Mouse (Mus musculus) stomach, embryonic 14.5 days (tissue): Measurements from ENCODE around the gene Fam133b. TPM values are rescaled to one million over a fixed set of nuclear protein-coding genes. Genes with fewer than 3 reads are reported as not detected.

ENCODE experiments used
- ATAC-seq: fragments of 200-750 bp; cut with Nextera tagmentation; 2 replicates; pipeline ENCODE4 v1.8.0; 2017; ENCODE audit warnings: low read depth, moderate TSS enrichment; ENCODE audit not compliant: insufficient number of reproducible peaks, insufficient read depth, low FRiP score
- H3K27ac ChIP-seq: fragments of 300-500 bp; sonication (generic); 2 replicates; pipeline ENCODE4 v1.5.1; 2014; ENCODE audit warnings: mild to moderate bottlenecking, low read length, moderate library complexity, mixed read lengths
- H3K27me3 ChIP-seq: fragments of 300-500 bp; sonication (generic); 2 replicates; pipeline ENCODE4 v1.6.1; 2014; ENCODE audit warnings: low read length, control low read depth, mixed read lengths; ENCODE audit not compliant: control insufficient read depth, insufficient read depth
- H3K36me3 ChIP-seq: fragments of 300-500 bp; sonication (generic); 2 replicates; pipeline ENCODE4 v1.6.1; 2014; ENCODE audit warnings: mild to moderate bottlenecking, control low read depth, low read length, moderate library complexity, mixed read lengths; ENCODE audit not compliant: control insufficient read depth, insufficient read depth
- H3K4me1 ChIP-seq: fragments of 300-500 bp; sonication (generic); 2 replicates; pipeline ENCODE4 v1.6.1; 2014; ENCODE audit warnings: low read length, control low read depth, mixed read lengths; ENCODE audit not compliant: control insufficient read depth, insufficient read depth
- H3K4me2 ChIP-seq: fragments of 300-500 bp; sonication (generic); replicated peaks from 2 replicates; pipeline ENCODE4 v1.6.1; 2014; ENCODE audit warnings: low read depth, low read length, control low read depth
- H3K4me3 ChIP-seq: fragments of 300-500 bp; sonication (generic); 2 replicates; pipeline ENCODE4 v1.5.1; 2014; ENCODE audit warnings: low read depth, low read length, control low read depth
- H3K9ac ChIP-seq: fragments of 300-500 bp; sonication (generic); replicated peaks from 2 replicates; pipeline ENCODE4 v1.6.1; 2014; ENCODE audit warnings: low read depth, mild to moderate bottlenecking, control low read depth, low read length, moderate library complexity, mixed read lengths
- H3K9me3 ChIP-seq: fragments of 300-500 bp; sonication (generic); 2 replicates; pipeline ENCODE4 v1.6.1; 2016; ENCODE audit warnings: low read depth, low read length, control low read depth; ENCODE audit not compliant: control insufficient read depth
- WGBS: fragments of 180-500 bp; shearing (Covaris S2); extraction: QIAGEN DNeasy Blood & Tissue Kit; methylation state at CpG from one replicate; pipeline ENCODE4 v1.1.7; 2014; 5-methylcytosine and 5-hydroxymethylcytosine counted together
- polyA plus RNA-seq: library from polyadenylated mRNA; unstranded; fragments of >200 nt; fragmentation: Nextera tagmentation; extraction: Ambion mirVana; gene quantifications from 2 replicates; pipeline ENCODE4 v1.2.1, GENCODE M21; 2014

The Fam133b gene
- polyA plus RNA-seq, 1 experiment from 2014 or later: 44.4 TPM

DNA sequence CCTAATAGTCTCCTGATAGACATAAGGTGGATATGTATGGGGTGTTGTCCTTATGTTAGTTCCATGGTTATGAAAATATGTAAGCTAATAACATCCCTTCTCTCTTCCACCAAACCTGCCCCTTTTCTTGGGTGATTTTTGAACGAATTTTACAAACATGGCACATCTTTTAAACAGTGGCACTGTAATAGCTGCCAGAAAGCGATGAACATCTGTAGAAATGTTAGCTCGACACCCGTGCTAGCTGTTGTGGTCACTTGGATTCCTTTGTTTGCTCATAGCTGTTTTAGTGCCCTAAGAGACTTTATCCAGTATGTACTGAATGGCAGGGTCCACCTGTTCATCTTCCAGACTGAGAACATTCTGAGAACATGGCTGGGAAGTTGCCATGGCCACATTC is 27.6 kb downstream of the Fam133b start, which contains the start of gene 1700109H08Rik:
TSS of gene 1700109H08Rik (plus strand) at position 301 of the 400 bp plus-strand sequence.
- Histone ChIP-seq H3K27me3 (no peaks in the 10 kb centered on the region), H3K9me3 (no peaks in the 10 kb centered on the region), H3K36me3 (peaks cover 64% of the 10 kb centered on the region), H3K9ac (no peak within 1 kb of the TSS), H3K4me2 (no peak within 1 kb of the TSS), H3K4me3 (no peak within 1 kb of the TSS), H3K4me1 (no peaks in the 10 kb centered on the region), H3K27ac (no peak within 1 kb of the TSS)
- WGBS: 94% methylated on average over 4 of the region's 4 CpGs
- no peak for ATAC-seq

DNA sequence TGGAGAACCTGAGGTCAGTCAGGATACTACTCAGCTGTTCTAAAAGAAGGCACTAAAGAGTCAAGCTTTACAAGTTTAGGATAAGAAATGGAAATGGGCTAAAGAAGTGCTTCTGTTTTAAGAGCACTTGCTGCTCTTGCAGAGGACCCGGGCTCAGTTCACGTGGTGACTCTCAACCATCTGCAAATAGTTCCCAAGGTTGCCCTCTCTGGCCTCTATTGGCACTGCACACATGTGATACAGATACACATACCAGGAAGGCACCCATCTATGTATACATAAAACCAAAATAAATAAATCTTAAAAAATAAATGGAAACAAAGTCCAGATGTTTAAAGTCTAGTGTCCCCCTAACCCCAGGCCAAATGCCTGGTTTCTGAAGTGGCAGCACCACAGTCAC is 31.2 kb downstream of the Fam133b start:
- H3K36me3 ChIP-seq: peaks cover 75% of the 10 kb centered on the region
- 97% methylated on average over 2 of the region's 2 CpGs for WGBS
- no peak overlapping the region for H3K9ac ChIP-seq
- no peak overlapping the region for H3K4me3 ChIP-seq
- ATAC-seq: no peak
- H3K9me3 ChIP-seq: no peaks in the 10 kb centered on the region
- H3K27ac ChIP-seq: no peak overlapping the region
- H3K4me1 ChIP-seq: no peaks in the 10 kb centered on the region
- no peaks in the 10 kb centered on the region for H3K27me3 ChIP-seq
- H3K4me2 ChIP-seq: no peak overlapping the region

DNA sequence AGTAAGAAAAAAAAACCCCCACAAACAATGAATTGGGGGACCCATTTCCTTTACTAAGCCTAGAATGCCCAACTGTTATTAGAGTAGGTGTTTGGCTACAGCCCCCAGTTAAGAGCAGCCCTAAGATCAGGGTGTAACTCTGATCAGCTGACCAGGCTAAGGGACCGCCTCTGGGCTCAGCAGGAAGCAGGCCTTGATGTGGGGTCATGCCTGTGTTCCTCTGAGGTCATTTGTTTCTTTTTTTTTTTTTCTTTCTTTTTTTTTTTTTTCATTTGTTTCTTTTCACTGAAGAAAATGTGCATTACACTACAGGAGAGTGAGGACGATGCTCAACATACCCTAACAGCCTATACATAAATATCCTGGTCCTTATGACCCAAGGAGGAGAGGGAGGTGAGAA is 34.3 kb downstream of the Fam133b start:
- ATAC-seq: no peak
- no peak overlapping the region for H3K9ac ChIP-seq
- no peak overlapping the region for H3K27ac ChIP-seq
- H3K27me3 ChIP-seq: no peaks in the 10 kb centered on the region
- H3K9me3 ChIP-seq: no peaks in the 10 kb centered on the region
- H3K36me3 ChIP-seq: peaks cover 68% of the 10 kb centered on the region
- H3K4me3 ChIP-seq: no peak overlapping the region
- 89% methylated on average over 2 of the region's 2 CpGs for WGBS
- no peaks in the 10 kb centered on the region for H3K4me1 ChIP-seq
- H3K4me2 ChIP-seq: no peak overlapping the region

DNA sequence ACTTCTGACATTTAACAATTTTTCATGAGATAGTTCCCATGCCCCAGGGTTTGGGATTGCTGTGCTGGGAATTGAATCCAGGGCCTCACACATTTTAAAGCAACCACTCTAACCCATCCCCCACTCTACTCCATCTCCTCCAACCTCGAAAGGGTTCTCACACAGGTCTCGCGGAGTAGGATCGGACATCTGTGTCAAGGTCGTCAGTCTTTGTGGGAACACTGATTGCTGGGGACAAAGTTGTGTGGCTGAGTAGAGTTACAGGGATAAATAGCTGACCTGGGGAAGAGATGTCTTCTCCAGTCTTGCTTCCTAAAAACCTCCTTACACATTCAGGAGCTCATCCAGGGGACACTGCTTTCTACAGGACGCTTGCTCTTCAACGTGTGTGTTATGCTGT is 35.4 kb downstream of the Fam133b start:
- H3K4me1 ChIP-seq: no peaks in the 10 kb centered on the region
- peaks cover 67% of the 10 kb centered on the region for H3K36me3 ChIP-seq
- no peaks in the 10 kb centered on the region for H3K9me3 ChIP-seq
- H3K4me3 ChIP-seq: no peak overlapping the region
- no peak overlapping the region for H3K4me2 ChIP-seq
- no peaks in the 10 kb centered on the region for H3K27me3 ChIP-seq
- H3K9ac ChIP-seq: no peak overlapping the region
- 95% methylated on average over 7 of the region's 7 CpGs for WGBS
- no peak for ATAC-seq
- no peak overlapping the region for H3K27ac ChIP-seq

GRCm38 (mm10) chr5:3595693-3596398 is 52.2 kb downstream of the Fam133b start, which contains the start of gene Pex1:
Gene Pex1, plus strand, starts transcription at chr5:3596066.
- H3K27me3 ChIP-seq: no peaks in the 10 kb centered on the region
- peaks cover 7% of the 10 kb centered on the region; the same call in 1 of the 2 replicates for H3K36me3 ChIP-seq
- under 1% methylated on average over 50 of the region's 50 CpGs for WGBS
- ATAC-seq: peak; percentile 97
- peak within 1 kb of the TSS; percentile 84 for H3K4me3 ChIP-seq
- no peaks in the 10 kb centered on the region for H3K9me3 ChIP-seq
- peak within 1 kb of the TSS; percentile 41; the same call in 1 of the 2 replicates for H3K9ac ChIP-seq
- peak within 1 kb of the TSS; percentile 66 for H3K4me2 ChIP-seq
- peak within 1 kb of the TSS; percentile 56; the same call in 1 of the 2 replicates for H3K27ac ChIP-seq
- peaks cover 7% of the 10 kb centered on the region for H3K4me1 ChIP-seq

- Histone ChIP-seq H3K36me3 (peaks cover 1% of the 10 kb centered on the region; the same call in 1 of the 2 replicates), H3K4me1 (peaks cover 7% of the 10 kb centered on the region), H3K27ac (peak within 1 kb of the TSS; percentile 56; the same call in 1 of the 2 replicates), H3K4me3 (peak within 1 kb of the TSS; percentile 84), H3K9me3 (no peaks in the 10 kb centered on the region), H3K27me3 (no peaks in the 10 kb centered on the region), H3K9ac (peak within 1 kb of the TSS; percentile 41; the same call in 1 of the 2 replicates), H3K4me2 (peak within 1 kb of the TSS; percentile 66)
- 0% methylated on average over 31 of the region's 31 CpGs for WGBS
- peak; percentile 85 for ATAC-seq
These were observed 52.8 kb downstream of the Fam133b start, which contains the start of gene Rbm48 for GRCm38 (mm10) chr5:3596399-3596766. Gene Rbm48, minus strand, starts transcription at chr5:3596585.

DNA sequence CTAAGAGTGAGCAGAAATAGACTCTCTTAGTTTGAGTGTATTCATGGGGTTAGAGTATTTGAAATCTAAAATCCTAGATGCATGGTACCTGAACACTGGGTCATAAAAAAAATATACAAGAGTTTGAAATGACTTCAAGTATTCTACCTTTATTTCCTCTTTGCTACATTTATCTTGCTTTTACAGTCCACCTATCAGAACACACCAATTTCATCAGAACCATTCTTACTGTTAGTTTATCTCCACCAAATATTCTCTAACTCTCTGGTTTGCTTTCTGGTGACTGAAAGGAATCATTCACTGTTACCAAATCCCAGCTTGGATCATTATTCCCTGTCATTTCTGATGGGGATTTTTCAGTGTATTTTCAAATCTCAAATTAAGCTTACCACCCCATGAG is 53.5 kb downstream of the Fam133b start:
- Histone ChIP-seq H3K27ac (no peak overlapping the region), H3K4me3 (peak overlapping the region; percentile 84; the same call in 1 of the 2 replicates), H3K27me3 (no peaks in the 10 kb centered on the region), H3K9me3 (no peaks in the 10 kb centered on the region), H3K36me3 (no peaks in the 10 kb centered on the region), H3K4me2 (peak overlapping the region; percentile 66), H3K9ac (0 out of 2 replicates have a peak overlapping the region, but pooled peaks have one; percentile 41), H3K4me1 (peaks cover 7% of the 10 kb centered on the region)
- no peak for ATAC-seq

DNA sequence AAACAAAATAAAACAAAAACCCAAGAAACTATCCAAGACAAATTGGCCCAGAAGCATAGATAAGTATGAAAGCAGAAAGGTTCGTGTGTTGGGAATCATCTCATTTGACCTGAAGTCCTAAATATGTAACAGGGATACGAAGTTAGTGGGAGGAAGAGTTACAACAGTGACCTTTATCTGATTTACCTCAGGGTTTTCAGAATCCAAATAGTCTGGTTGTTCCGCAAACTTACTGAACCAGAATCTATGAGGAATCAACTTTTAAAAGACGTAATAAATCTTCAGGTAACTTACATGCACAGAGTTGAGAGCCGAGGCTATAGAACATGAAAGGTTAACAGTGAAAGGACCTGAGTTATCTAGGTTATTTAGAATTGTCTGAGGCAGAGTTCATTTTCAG is 55.1 kb downstream of the Fam133b start:
- Histone ChIP-seq H3K4me3 (no peak overlapping the region), H3K27ac (no peak overlapping the region), H3K9ac (no peak overlapping the region), H3K4me2 (no peak overlapping the region), H3K36me3 (peaks cover 1% of the 10 kb centered on the region; the same call in 1 of the 2 replicates), H3K9me3 (no peaks in the 10 kb centered on the region), H3K27me3 (no peaks in the 10 kb centered on the region), H3K4me1 (peaks cover 7% of the 10 kb centered on the region)
- WGBS: 87% methylated on average over 5 of the region's 5 CpGs
- no peak for ATAC-seq
